Mouse (Mus musculus) heart, postnatal 0 days (tissue): ENCODE data around the gene Rgs9bp. TPM values are rescaled to one million over a fixed set of nuclear protein-coding genes. Genes with fewer than 3 reads are reported as not detected.
"Not testable (repeated sequence)": the region's sequence is repeated elsewhere in the genome, so short reads cannot be mapped to it uniquely, and the experiment has no call there.

Experiments used
- ATAC-seq: fragments of 200-750 bp; cut with Nextera tagmentation; 2 replicates; pipeline ENCODE4 v1.8.0; 2017; ENCODE audit warnings: low read depth, moderate number of reproducible peaks, moderate library complexity; ENCODE audit not compliant: insufficient read depth
- DNase-seq: peaks from one replicate; pipeline ENCODE4 v3.0.0-alpha.2; 2016; ENCODE audit warnings: low spot score
- H3K27ac ChIP-seq: fragments of 300-500 bp; sonication (generic); 2 replicates; pipeline ENCODE4 v1.5.1; 2014; ENCODE audit warnings: low read depth, mild to moderate bottlenecking
- H3K27me3 ChIP-seq: fragments of 300-500 bp; sonication (generic); 2 replicates; pipeline ENCODE4 v1.6.1; 2014; ENCODE audit warnings: low read length, mixed read lengths; ENCODE audit not compliant: control insufficient read depth, insufficient read depth
- H3K36me3 ChIP-seq: fragments of 300-500 bp; sonication (generic); replicated peaks from 2 replicates; pipeline ENCODE4 v1.6.1; 2014; ENCODE audit warnings: low read length, mixed read lengths; ENCODE audit not compliant: control insufficient read depth, insufficient read depth
- H3K4me1 ChIP-seq: fragments of 300-500 bp; sonication (generic); 2 replicates; pipeline ENCODE4 v1.6.1; 2014; ENCODE audit warnings: antibody characterized with exemption; ENCODE audit not compliant: control insufficient read depth, insufficient read depth
- H3K4me2 ChIP-seq: fragments of 300-500 bp; sonication (generic); 2 replicates; pipeline ENCODE4 v1.6.1; 2014; ENCODE audit warnings: low read depth, mild to moderate bottlenecking, low read length, moderate library complexity
- H3K4me3 ChIP-seq: fragments of 300-500 bp; sonication (generic); 2 replicates; pipeline ENCODE4 v1.5.1; 2014; ENCODE audit warnings: low read depth, low read length
- H3K9ac ChIP-seq: fragments of 300-500 bp; sonication (generic); replicated peaks from 2 replicates; pipeline ENCODE4 v1.6.1; 2014; ENCODE audit warnings: low read depth, low read length, mixed read lengths
- H3K9me3 ChIP-seq: fragments of 300-500 bp; sonication (generic); replicated peaks from 2 replicates; pipeline ENCODE4 v1.6.1; 2016; ENCODE audit warnings: low read length; ENCODE audit not compliant: control insufficient read depth
- CTCF ChIP-seq: IDR thresholded peaks from 2 replicates; pipeline ENCODE4 v1.5.1; 2016; ENCODE audit warnings: antibody characterized with exemption, control low read depth, low read depth
- EP300 ChIP-seq: IDR thresholded peaks from 2 replicates; pipeline ENCODE4 v1.6.1; 2016; ENCODE audit warnings: antibody characterized with exemption, low read depth
- WGBS: fragments of 180-500 bp; shearing (Covaris S2); extraction: QIAGEN DNeasy Blood & Tissue Kit; methylation state at CpG from one replicate; pipeline ENCODE4 v1.1.7; 2014; 5-methylcytosine and 5-hydroxymethylcytosine counted together
- polyA plus RNA-seq: library from polyadenylated mRNA; unstranded; fragments of >200 nt; fragmentation: Nextera tagmentation; extraction: Ambion mirVana; gene quantifications from 2 replicates; pipeline ENCODE4 v1.2.1, GENCODE M21; 2015
- total RNA-seq: library from RNA; depleted of rRNA; stranded (reverse); fragments of >200 nt; gene quantifications from 2 replicates; pipeline ENCODE4 v1.2.3, GENCODE M21; 2014; ENCODE audit warnings: low replicate concordance; rRNA removed

Gene Rgs9bp
- total and polyA plus RNA-seq, 2 experiments from 2014 or later = under 0.01 to 0.04 TPM

GRCm38 (mm10) chr7:35537562-35537961, 47.8 kb downstream of the Rgs9bp start, which contains the start of gene Tdrd12:
Gene Tdrd12, minus strand, starts transcription at chr7:35537745.
- ATAC-seq (no peak), DNase-seq (no peak)
- no peak within 1 kb of the TSS for H3K9ac ChIP-seq
- H3K27me3 ChIP-seq = no peaks in the 10 kb centered on the region
- TF ChIP-seq EP300 = no peak
- no peak for TF ChIP-seq CTCF
- H3K4me3 ChIP-seq = no peak within 1 kb of the TSS
- no peak within 1 kb of the TSS for H3K27ac ChIP-seq
- no peaks in the 10 kb centered on the region for H3K9me3 ChIP-seq
- H3K36me3 ChIP-seq = no peaks in the 10 kb centered on the region
- 88% methylated on average over 17 of the region's 17 CpGs for WGBS
- H3K4me2 ChIP-seq = no peak within 1 kb of the TSS
- H3K4me1 ChIP-seq = no peaks in the 10 kb centered on the region

GRCm38 (mm10) chr7:35535750-35536512, 49.5 kb downstream of the Rgs9bp start:
- 63% methylated on average over 12 of the region's 12 CpGs for WGBS
- no peaks in the 10 kb centered on the region for H3K9me3 ChIP-seq
- no peak overlapping the region for H3K27ac ChIP-seq
- TF ChIP-seq CTCF (no peak), EP300 (no peak)
- H3K36me3 ChIP-seq = no peaks in the 10 kb centered on the region
- no peak overlapping the region for H3K9ac ChIP-seq
- H3K4me1 ChIP-seq = no peaks in the 10 kb centered on the region
- DNase-seq (no peak), ATAC-seq (no peak)
- no peak overlapping the region for H3K4me2 ChIP-seq
- H3K27me3 ChIP-seq = no peaks in the 10 kb centered on the region
- no peak overlapping the region for H3K4me3 ChIP-seq

GRCm38 (mm10) chr7:35530544-35530943, 54.8 kb downstream of the Rgs9bp start:
- not testable (repeated sequence) for DNase-seq, H3K36me3 ChIP-seq, H3K27me3 ChIP-seq, H3K4me1 ChIP-seq, H3K4me3 ChIP-seq, H3K9me3 ChIP-seq, ATAC-seq, H3K9ac ChIP-seq, H3K27ac ChIP-seq, H3K4me2 ChIP-seq
- 62% methylated on average over 1 of the region's 1 CpGs for WGBS

- WGBS = 68% methylated on average over 3 of the region's 3 CpGs
- no peak for ATAC-seq
- H3K9me3 ChIP-seq = no peaks in the 10 kb centered on the region
Measured at GRCm38 (mm10) chr7:35530026-35530425, 55.4 kb downstream of the Rgs9bp start.

More at GRCm38 (mm10) chr7:35530026-35530425, 55.4 kb downstream of the Rgs9bp start:
- H3K9ac ChIP-seq = no peak overlapping the region
- H3K36me3 ChIP-seq = no peaks in the 10 kb centered on the region
- H3K4me1 ChIP-seq = no peaks in the 10 kb centered on the region
- no peak overlapping the region for H3K27ac ChIP-seq
- no peak overlapping the region for H3K4me3 ChIP-seq
- TF ChIP-seq EP300 (no peak), CTCF (no peak)
- H3K27me3 ChIP-seq = no peaks in the 10 kb centered on the region
- DNase-seq = no peak
- H3K4me2 ChIP-seq = no peak overlapping the region

Other genes with a start within 250 kb of the Rgs9bp start
- gene Faap24, start 188.7 kb downstream of the Rgs9bp start, total RNA-seq = 1.7 and 10.3 TPM in 2 replicates
- gene Faap24, start 188.7 kb downstream of the Rgs9bp start, polyA plus RNA-seq = 8.2 and 8.7 TPM in 2 replicates
- gene Cep89, start 188.5 kb downstream of the Rgs9bp start, total RNA-seq = 8.6 and 34.4 TPM in 2 replicates
- 21.6 and 22.7 TPM in 2 replicates for gene Cep89, start 188.5 kb downstream of the Rgs9bp start, polyA plus RNA-seq
- 0.27 TPM in 1 of 2 replicates, not detected in the other for gene Slc7a9, start 136.8 kb downstream of the Rgs9bp start, total RNA-seq
- gene Slc7a9, start 136.8 kb downstream of the Rgs9bp start, polyA plus RNA-seq = 0.20 and 0.22 TPM in 2 replicates
- not detected in 2 replicates for gene Tdrd12, start 47.8 kb downstream of the Rgs9bp start, total RNA-seq
- gene Tdrd12, start 47.8 kb downstream of the Rgs9bp start, polyA plus RNA-seq = 1.4 and 1.5 TPM in 2 replicates
- 75.2 and 76.6 TPM in 2 replicates for gene Nudt19, start 29.3 kb downstream of the Rgs9bp start, total RNA-seq
- gene Nudt19, start 29.3 kb downstream of the Rgs9bp start, polyA plus RNA-seq = 133 and 136 TPM in 2 replicates
- gene Ankrd27, start 662 bp upstream of the Rgs9bp start, total RNA-seq = 9.5 and 19.3 TPM in 2 replicates
- 8.9 and 9.6 TPM in 2 replicates for gene Ankrd27, start 662 bp upstream of the Rgs9bp start, polyA plus RNA-seq
- gene Pdcd5, start 61.9 kb upstream of the Rgs9bp start, total RNA-seq = 24.5 and 45.6 TPM in 2 replicates
- gene Pdcd5, start 61.9 kb upstream of the Rgs9bp start, polyA plus RNA-seq = 278 TPM in 2 replicates
- gene Dpy19l3, start 168.9 kb upstream of the Rgs9bp start, total RNA-seq = 1.1 and 3.4 TPM in 2 replicates
- gene Dpy19l3, start 168.9 kb upstream of the Rgs9bp start, polyA plus RNA-seq = 4.9 and 5.4 TPM in 2 replicates
- gene Zfp507, start 217.4 kb upstream of the Rgs9bp start, total RNA-seq = 8.4 and 10.9 TPM in 2 replicates
- 5.2 and 5.9 TPM in 2 replicates for gene Zfp507, start 217.4 kb upstream of the Rgs9bp start, polyA plus RNA-seq